Mouse (Mus musculus) liver, embryonic 16.5 days (tissue): ENCODE measurements around the gene Afap1l2. TPM values are rescaled to one million over a fixed set of nuclear protein-coding genes. Genes with fewer than 3 reads are reported as not detected.
A peak's percentile ranks its signal among the peaks of the same experiment; 100 is the strongest.

Experiments used
- ATAC-seq: fragments of 200-750 bp; cut with Nextera tagmentation; 2 replicates; pipeline ENCODE4 v1.8.0; 2017; ENCODE audit warnings: low read depth, mild to moderate bottlenecking, moderate number of reproducible peaks, moderate library complexity
- H3K27ac ChIP-seq: fragments of 300-500 bp; sonication (generic); 2 replicates; pipeline ENCODE4 v1.5.1; 2014; ENCODE audit warnings: mild to moderate bottlenecking, low read length
- H3K27me3 ChIP-seq: fragments of 300-500 bp; sonication (generic); 2 replicates; pipeline ENCODE4 v1.6.1; 2014; ENCODE audit warnings: low read depth, low read length, mixed read lengths; ENCODE audit not compliant: control insufficient read depth, insufficient read depth
- H3K36me3 ChIP-seq: fragments of 300-500 bp; sonication (generic); 2 replicates; pipeline ENCODE4 v1.6.1; 2014; ENCODE audit warnings: mild to moderate bottlenecking; ENCODE audit not compliant: control insufficient read depth, insufficient read depth
- H3K4me1 ChIP-seq: fragments of 300-500 bp; sonication (generic); 2 replicates; pipeline ENCODE4 v1.6.1; 2014; ENCODE audit warnings: low read depth, low read length, mixed read lengths; ENCODE audit not compliant: control insufficient read depth
- H3K4me2 ChIP-seq: fragments of 300-500 bp; sonication (generic); 2 replicates; pipeline ENCODE4 v1.6.1; 2014; ENCODE audit warnings: low read depth, low read length, mixed read lengths
- H3K4me3 ChIP-seq: fragments of 300-500 bp; sonication (generic); 2 replicates; pipeline ENCODE4 v1.5.1; 2014; ENCODE audit warnings: low read depth, mild to moderate bottlenecking, low read length
- H3K9ac ChIP-seq: fragments of 300-500 bp; sonication (generic); 2 replicates; pipeline ENCODE4 v1.6.1; 2014; ENCODE audit warnings: low read depth, low read length
- H3K9me3 ChIP-seq: fragments of 300-500 bp; sonication (generic); replicated peaks from 2 replicates; pipeline ENCODE4 v1.6.1; 2016; ENCODE audit warnings: low read length; ENCODE audit not compliant: control insufficient read depth
- WGBS: fragments of 180-500 bp; shearing (Covaris S2); extraction: QIAGEN DNeasy Blood & Tissue Kit; methylation state at CpG from one replicate; pipeline ENCODE4 v1.1.7; 2014; ENCODE audit not compliant: insufficient replicate concordance; 5-methylcytosine and 5-hydroxymethylcytosine counted together
- polyA plus RNA-seq: library from polyadenylated mRNA; unstranded; fragments of >200 nt; fragmentation: Nextera tagmentation; extraction: Ambion mirVana; gene quantifications from 2 replicates; pipeline ENCODE4 v1.2.1, GENCODE M21; 2015

The Afap1l2 gene
- polyA plus RNA-seq, 1 experiment from 2014 or later = 1.4 TPM

- Histone ChIP-seq H3K36me3 (no peaks in the 10 kb centered on the region), H3K4me1 (no peaks in the 10 kb centered on the region; the same call in 1 of the 2 replicates), H3K4me2 (no peak overlapping the region), H3K9ac (no peak overlapping the region), H3K27me3 (no peaks in the 10 kb centered on the region), H3K9me3 (no peaks in the 10 kb centered on the region), H3K27ac (no peak overlapping the region), H3K4me3 (no peak overlapping the region)
- WGBS = 69% methylated on average over 5 of the region's 5 CpGs
- no peak for ATAC-seq
These were observed 7.4 kb downstream of the Afap1l2 start for GRCm38 (mm10) chr19:57000592-57000991.

DNA sequence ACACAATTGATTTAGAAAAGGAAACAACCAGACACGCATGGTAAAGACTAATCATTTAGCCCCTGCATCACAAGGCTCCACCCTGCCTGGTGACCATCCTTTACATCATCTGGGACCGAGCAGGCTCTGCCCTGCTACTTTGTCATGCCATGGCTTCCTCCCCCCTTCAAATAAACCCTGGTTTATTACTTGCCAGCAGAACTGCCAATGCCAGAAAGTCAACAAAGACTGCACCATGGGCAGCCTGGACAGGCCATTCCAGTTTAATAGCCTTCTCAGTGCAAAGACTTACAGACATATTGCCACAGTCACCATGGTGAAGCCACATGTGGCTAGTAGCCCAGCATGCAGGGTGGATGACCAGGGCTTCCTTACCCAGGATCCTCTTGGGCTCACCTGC lies 8.2 kb downstream of the Afap1l2 start:
- Histone ChIP-seq H3K4me2 (no peak overlapping the region), H3K4me3 (no peak overlapping the region), H3K36me3 (no peaks in the 10 kb centered on the region), H3K4me1 (no peaks in the 10 kb centered on the region; the same call in 1 of the 2 replicates), H3K27ac (no peak overlapping the region), H3K27me3 (no peaks in the 10 kb centered on the region), H3K9me3 (no peaks in the 10 kb centered on the region), H3K9ac (no peak overlapping the region)
- 60% methylated on average over 2 of the region's 2 CpGs for WGBS
- no peak for ATAC-seq

GRCm38 (mm10) chr19:56998910-56999309 lies 9.1 kb downstream of the Afap1l2 start:
- H3K36me3 ChIP-seq = no peaks in the 10 kb centered on the region
- H3K27me3 ChIP-seq = no peaks in the 10 kb centered on the region
- no peak overlapping the region for H3K27ac ChIP-seq
- ATAC-seq = no peak
- no peak overlapping the region for H3K4me2 ChIP-seq
- no peak overlapping the region for H3K4me3 ChIP-seq
- no peaks in the 10 kb centered on the region; the same call in 1 of the 2 replicates for H3K4me1 ChIP-seq
- no peak overlapping the region for H3K9ac ChIP-seq
- WGBS = 56% methylated on average over 2 of the region's 2 CpGs
- no peaks in the 10 kb centered on the region for H3K9me3 ChIP-seq

- 47% methylated on average over 4 of the region's 4 CpGs for WGBS
- H3K4me1 ChIP-seq = no peaks in the 10 kb centered on the region; the same call in 1 of the 2 replicates
- ATAC-seq = no peak
- H3K9me3 ChIP-seq = no peaks in the 10 kb centered on the region
- no peak overlapping the region for H3K4me3 ChIP-seq
- no peak overlapping the region for H3K9ac ChIP-seq
- no peaks in the 10 kb centered on the region for H3K36me3 ChIP-seq
- H3K27ac ChIP-seq = no peak overlapping the region
- no peaks in the 10 kb centered on the region for H3K27me3 ChIP-seq
- H3K4me2 ChIP-seq = no peak overlapping the region
These were observed 9.7 kb downstream of the Afap1l2 start for GRCm38 (mm10) chr19:56998331-56998730.

- no peak overlapping the region for H3K4me2 ChIP-seq
- no peaks in the 10 kb centered on the region for H3K9me3 ChIP-seq
- no peak overlapping the region for H3K4me3 ChIP-seq
- H3K4me1 ChIP-seq = no peaks in the 10 kb centered on the region; the same call in 1 of the 2 replicates
- no peak overlapping the region for H3K9ac ChIP-seq
- H3K27ac ChIP-seq = no peak overlapping the region
- ATAC-seq = peak; percentile 39; the same call in 1 of the 2 replicates
- no peaks in the 10 kb centered on the region for H3K36me3 ChIP-seq
- 9% methylated on average over 10 of the region's 10 CpGs for WGBS
- no peaks in the 10 kb centered on the region for H3K27me3 ChIP-seq
These were observed 10.8 kb downstream of the Afap1l2 start for GRCm38 (mm10) chr19:56997164-56997599.

DNA sequence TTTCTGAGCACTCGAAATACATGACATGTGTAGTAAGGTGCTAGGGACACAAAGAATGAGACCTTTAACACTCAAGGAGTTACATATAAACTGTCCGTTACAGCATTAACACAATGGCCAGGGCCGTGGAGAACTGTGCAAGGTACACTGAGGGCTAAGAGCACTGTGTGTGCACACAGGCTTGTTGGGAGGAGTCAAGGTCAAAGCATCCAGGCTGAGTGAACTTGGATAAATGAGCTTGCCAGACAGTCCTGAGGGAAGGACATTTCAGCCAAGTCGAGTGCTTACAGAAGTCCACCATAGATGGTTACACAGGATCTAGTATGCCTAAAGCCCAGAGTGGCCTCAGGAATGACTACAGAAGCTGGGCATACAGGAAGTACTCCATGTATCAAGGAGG lies 12.6 kb downstream of the Afap1l2 start:
- Histone ChIP-seq H3K36me3 (no peaks in the 10 kb centered on the region), H3K9me3 (no peaks in the 10 kb centered on the region), H3K4me3 (no peak overlapping the region), H3K4me2 (no peak overlapping the region), H3K27me3 (no peaks in the 10 kb centered on the region), H3K27ac (no peak overlapping the region), H3K9ac (no peak overlapping the region), H3K4me1 (no peaks in the 10 kb centered on the region; the same call in 1 of the 2 replicates)
- WGBS = 50% methylated on average over 4 of the region's 4 CpGs
- ATAC-seq = no peak

DNA sequence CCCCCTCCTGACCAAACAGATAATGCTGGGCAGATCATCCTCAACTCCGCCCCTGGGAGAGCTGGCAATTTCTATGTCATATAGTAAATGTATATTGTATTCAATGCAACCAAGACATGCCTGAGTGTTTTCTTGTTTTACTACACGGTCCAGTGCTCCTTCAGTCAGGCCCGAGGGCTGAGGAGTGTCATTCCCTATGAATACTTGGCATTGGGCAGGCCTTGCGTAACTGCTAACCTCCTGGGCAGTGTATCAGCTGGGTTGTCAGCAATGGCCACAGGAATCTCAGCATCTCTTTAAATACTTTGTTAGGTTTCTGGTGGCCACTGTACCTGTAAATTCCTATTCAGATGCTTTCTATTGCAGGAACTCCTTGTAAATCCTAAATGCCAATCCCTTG lies 13.4 kb downstream of the Afap1l2 start:
- 61% methylated on average over 4 of the region's 4 CpGs for WGBS
- H3K36me3 ChIP-seq = no peaks in the 10 kb centered on the region
- H3K27me3 ChIP-seq = no peaks in the 10 kb centered on the region
- H3K4me3 ChIP-seq = no peak overlapping the region
- H3K9ac ChIP-seq = no peak overlapping the region
- no peaks in the 10 kb centered on the region for H3K9me3 ChIP-seq
- no peak overlapping the region for H3K4me2 ChIP-seq
- H3K27ac ChIP-seq = no peak overlapping the region
- no peaks in the 10 kb centered on the region; the same call in 1 of the 2 replicates for H3K4me1 ChIP-seq
- ATAC-seq = no peak

GRCm38 (mm10) chr19:56993763-56994162 lies 14.3 kb downstream of the Afap1l2 start:
- no peak overlapping the region for H3K9ac ChIP-seq
- no peak overlapping the region for H3K4me2 ChIP-seq
- H3K36me3 ChIP-seq = no peaks in the 10 kb centered on the region
- H3K4me1 ChIP-seq = no peaks in the 10 kb centered on the region; the same call in 1 of the 2 replicates
- WGBS = 63% methylated on average over 4 of the region's 4 CpGs
- ATAC-seq = no peak
- no peak overlapping the region for H3K27ac ChIP-seq
- H3K4me3 ChIP-seq = no peak overlapping the region
- no peaks in the 10 kb centered on the region for H3K27me3 ChIP-seq
- no peaks in the 10 kb centered on the region for H3K9me3 ChIP-seq

DNA sequence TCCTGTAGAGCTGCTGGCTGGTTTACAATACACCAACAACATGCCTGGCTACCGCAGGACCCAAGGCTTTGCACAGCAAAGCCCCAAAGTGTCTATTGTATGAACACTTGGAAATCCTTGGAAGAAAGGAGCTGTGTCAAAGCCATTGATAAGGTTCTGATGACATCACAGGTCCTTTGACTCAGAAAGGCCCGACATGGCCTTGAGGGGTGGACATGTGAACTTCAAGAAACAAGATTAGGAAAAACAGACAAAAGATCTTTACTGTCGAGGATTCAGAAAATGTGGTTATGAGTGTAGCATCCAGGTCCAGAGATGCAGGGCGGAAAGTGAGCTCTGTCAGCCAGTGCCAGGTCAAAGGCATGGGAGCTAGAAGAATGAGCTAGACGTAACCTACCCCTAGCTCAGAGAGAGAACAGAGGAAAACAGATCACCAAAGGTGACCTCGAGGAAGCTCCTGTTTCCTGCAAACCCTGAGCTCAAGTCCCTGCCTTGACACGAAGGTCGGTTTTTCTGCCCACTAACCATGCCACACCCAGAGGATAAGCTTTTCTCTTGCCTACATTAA lies 15.0 kb downstream of the Afap1l2 start:
- Histone ChIP-seq H3K9ac (no peak overlapping the region), H3K9me3 (no peaks in the 10 kb centered on the region), H3K4me1 (no peaks in the 10 kb centered on the region; the same call in 1 of the 2 replicates), H3K27ac (no peak overlapping the region), H3K36me3 (no peaks in the 10 kb centered on the region), H3K4me2 (no peak overlapping the region), H3K4me3 (no peak overlapping the region), H3K27me3 (no peaks in the 10 kb centered on the region)
- ATAC-seq = no peak
- 43% methylated on average over 8 of the region's 8 CpGs for WGBS
